Mouse (Mus musculus) layer of hippocampus, adult 2 months (tissue): ENCODE results near the gene Rundc3a. TPM values are rescaled to one million over a fixed set of nuclear protein-coding genes. Genes with fewer than 3 reads are reported as not detected.
"Not testable (repeated sequence)": the region's sequence is repeated elsewhere in the genome, so short reads cannot be mapped to it uniquely, and the experiment has no call there.

Experiments used
- DNase-seq, 2 experiments: peaks; one replicate each; pipeline ENCODE4 v3.0.0; 2022; ENCODE audit warnings: low spot score in 2 of 2
- H3K27ac ChIP-seq: fragments of 200-600 bp; 2 replicates; pipeline ENCODE4 v1.8.1; 2022
- H3K4me3 ChIP-seq: fragments of 200-600 bp; 2 replicates; pipeline ENCODE4 v1.8.1; 2022; ENCODE audit warnings: mild to moderate bottlenecking
- CTCF ChIP-seq: fragments of 200-600 bp; conservative IDR thresholded peaks from 2 replicates; pipeline ENCODE4 v1.8.1; 2022; ENCODE audit warnings: antibody characterized with exemption, mild to moderate bottlenecking, moderate library complexity
- total RNA-seq, 2 experiments: library from RNA; stranded (reverse); gene quantifications; 2 replicates each; pipeline ENCODE4 v1.2.3; 2021

Rundc3a gene
- total RNA-seq, 2 experiments from 2014 or later, result 482 to 488 TPM

DNA sequence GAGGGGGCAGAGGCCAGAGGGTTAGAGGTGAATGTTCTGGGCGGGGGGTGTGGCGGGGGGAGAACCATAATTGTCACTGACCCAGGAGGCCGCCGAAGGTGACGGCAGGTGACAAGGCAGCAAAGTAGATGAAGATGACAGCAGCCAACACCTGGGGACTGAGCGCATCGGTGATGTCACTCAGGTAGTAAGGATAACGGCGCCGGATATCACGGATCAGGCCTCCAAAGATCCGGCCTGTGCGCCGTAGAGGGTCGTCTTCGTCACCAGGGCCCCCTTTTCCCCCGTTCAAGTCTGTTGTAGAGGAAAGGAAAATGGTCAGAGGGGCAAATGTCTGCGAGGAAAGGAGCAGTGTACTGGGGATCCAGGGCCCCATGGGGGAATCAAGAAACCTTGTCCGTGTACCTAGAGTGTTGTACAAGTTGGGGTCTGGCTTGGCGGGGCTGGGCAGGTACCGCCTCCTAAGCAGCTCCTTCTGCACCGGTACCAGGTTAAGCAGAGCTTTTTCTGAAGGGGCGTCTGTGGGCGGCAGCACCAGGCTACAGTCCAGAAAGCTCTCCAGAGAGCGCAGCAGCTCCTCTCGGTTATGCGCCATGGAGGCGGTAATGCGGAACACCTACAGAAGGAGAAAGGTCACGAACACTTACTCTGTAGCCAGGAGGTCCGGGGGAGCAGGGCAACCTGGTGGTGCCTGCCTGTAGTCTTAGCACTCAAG lies 36.4 kb upstream of the Rundc3a start:
- Histone ChIP-seq H3K27ac (no peak overlapping the region), H3K4me3 (no peak overlapping the region)
- no peak for TF ChIP-seq CTCF
- DNase-seq, result no peak

GRCm38 (mm10) chr11:102358365-102358764 lies 34.8 kb upstream of the Rundc3a start:
- DNase-seq, result no peak
- no peak overlapping the region for H3K27ac ChIP-seq
- H3K4me3 ChIP-seq, result no peak overlapping the region
- TF ChIP-seq CTCF, result no peak

DNA sequence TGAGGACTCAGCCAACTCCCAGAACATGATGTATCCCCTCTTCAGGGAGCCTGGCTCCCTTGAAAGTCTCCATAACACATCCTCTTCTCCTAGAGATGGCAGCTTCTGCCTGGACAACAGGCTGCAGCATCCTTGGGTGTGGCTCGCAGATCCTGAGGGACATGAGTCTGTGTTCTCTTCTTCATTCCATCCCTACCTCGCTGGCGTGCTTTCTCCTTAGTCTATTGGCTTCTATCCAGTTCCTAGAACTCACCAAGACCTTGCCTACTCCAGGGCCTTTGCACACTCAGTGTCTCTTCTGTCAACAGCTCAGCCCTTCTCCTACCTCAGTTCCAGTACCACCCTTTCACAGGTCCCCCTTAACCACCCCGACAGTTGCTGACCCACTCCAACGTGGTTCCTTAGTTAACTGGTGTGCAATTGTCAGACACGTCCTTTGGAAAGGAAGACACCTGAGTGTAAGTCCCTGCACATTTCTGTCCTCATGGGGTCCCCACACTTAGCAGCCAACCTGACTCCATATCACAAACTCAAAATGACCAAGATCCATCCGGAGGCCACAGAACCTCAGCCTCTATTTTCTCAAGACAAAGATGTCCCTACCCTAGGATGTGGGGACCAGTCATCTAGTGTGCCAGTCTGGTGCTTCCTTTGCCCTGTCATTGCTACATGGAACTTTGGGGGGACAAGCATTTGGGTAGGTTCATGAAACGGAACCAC lies 31.3 kb upstream of the Rundc3a start:
- no peak for DNase-seq
- no peak for TF ChIP-seq CTCF
- no peak overlapping the region for H3K4me3 ChIP-seq
- no peak overlapping the region for H3K27ac ChIP-seq

DNA sequence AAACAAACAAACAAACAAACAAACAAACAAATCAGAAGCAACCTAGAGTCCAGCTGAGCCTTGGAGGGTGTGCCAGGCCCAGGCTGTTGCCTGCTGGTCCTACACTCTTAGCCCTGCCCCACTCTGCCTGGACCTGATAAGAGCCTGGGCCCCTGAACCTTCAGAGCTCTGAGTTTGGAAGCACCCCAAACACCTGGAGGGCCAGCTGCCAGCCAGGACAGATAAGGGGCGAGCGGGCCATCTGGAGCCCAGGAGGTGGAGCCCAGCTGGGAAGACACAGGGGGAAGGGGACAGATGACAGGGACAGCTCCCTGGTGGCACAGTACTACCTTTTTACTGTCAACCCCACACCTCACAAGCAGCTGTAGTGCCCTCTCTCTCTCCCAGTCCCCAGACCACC lies 29.6 kb upstream of the Rundc3a start:
- no peak overlapping the region for H3K27ac ChIP-seq
- DNase-seq, result no peak
- TF ChIP-seq CTCF, result no peak
- H3K4me3 ChIP-seq, result no peak overlapping the region

- H3K4me3 ChIP-seq, result no peak overlapping the region
- no peak for DNase-seq
- H3K27ac ChIP-seq, result no peak overlapping the region
- TF ChIP-seq CTCF, result no peak
Observed at GRCm38 (mm10) chr11:102364570-102365371, 28.4 kb upstream of the Rundc3a start.

GRCm38 (mm10) chr11:102365699-102366098 lies 27.5 kb upstream of the Rundc3a start:
- TF ChIP-seq CTCF, result no peak

GRCm38 (mm10) chr11:102366103-102366502 lies 27.1 kb upstream of the Rundc3a start, which contains the start of gene Slc4a1:
Slc4a1 (minus strand) TSS chr11:102366203.
- not testable (repeated sequence) for H3K4me3 ChIP-seq, DNase-seq, H3K27ac ChIP-seq

More at GRCm38 (mm10) chr11:102365699-102366098, 27.5 kb upstream of the Rundc3a start:
- Histone ChIP-seq H3K27ac (no peak overlapping the region), H3K4me3 (no peak overlapping the region)
- no peak for DNase-seq

GRCm38 (mm10) chr11:102367504-102368280 lies 25.5 kb upstream of the Rundc3a start:
- TF ChIP-seq CTCF, result no peak
- Histone ChIP-seq H3K27ac (no peak overlapping the region), H3K4me3 (no peak overlapping the region)
- no peak for DNase-seq

DNA sequence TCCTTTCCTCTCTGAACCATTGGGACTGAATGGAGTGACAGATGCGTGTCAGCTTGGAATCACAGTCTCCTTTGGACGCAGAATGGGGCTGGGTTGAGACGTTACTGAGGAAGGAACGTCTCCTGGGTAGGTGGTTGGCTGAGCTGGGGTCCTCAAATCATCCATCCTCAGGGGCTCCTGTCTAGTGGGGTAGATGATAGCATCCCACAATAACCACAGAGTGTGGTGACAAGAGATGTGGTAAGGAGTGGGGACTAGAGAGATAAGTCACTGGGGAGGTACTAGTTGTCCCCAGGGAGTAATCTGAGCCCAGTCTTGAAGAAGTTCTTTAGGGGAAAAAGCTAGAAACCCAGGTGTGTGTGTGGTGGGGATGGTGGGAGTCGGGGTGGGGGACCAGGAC lies 24.9 kb upstream of the Rundc3a start:
- Histone ChIP-seq H3K4me3 (no peak overlapping the region), H3K27ac (no peak overlapping the region)
- TF ChIP-seq CTCF, result no peak
- DNase-seq, result no peak

GRCm38 (mm10) chr11:102369263-102369662 lies 23.9 kb upstream of the Rundc3a start:
- no peak for TF ChIP-seq CTCF
- no peak for DNase-seq
- Histone ChIP-seq H3K27ac (no peak overlapping the region), H3K4me3 (no peak overlapping the region)

DNA sequence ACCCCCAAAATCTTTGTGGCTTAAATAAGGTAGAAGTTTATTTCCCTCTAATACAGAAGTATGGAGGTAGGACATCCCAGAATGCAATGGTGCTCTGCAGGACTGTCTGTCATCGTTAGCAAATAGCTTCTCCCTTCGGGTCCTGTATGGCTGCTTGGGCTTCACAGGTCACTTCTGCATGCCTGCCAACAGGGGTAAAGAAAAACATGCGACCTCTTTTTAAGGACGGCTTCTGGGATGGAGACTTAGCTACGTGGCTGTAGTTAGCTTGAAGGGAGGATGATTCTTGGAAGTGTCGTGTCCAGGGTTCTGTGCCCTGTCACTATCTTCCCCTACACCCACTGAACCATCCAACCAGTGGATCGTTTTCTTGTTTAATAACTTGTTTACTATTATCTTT lies 22.9 kb upstream of the Rundc3a start:
- Histone ChIP-seq H3K27ac (no peak overlapping the region), H3K4me3 (no peak overlapping the region)
- DNase-seq, result no peak
- no peak for TF ChIP-seq CTCF

- no peak overlapping the region for H3K4me3 ChIP-seq
- DNase-seq, result no peak
- no peak overlapping the region for H3K27ac ChIP-seq
- no peak for TF ChIP-seq CTCF
Observed at GRCm38 (mm10) chr11:102371926-102372685, 21.1 kb upstream of the Rundc3a start.
